Mouse (Mus musculus) bone marrow, adult 2 months (tissue): ENCODE results near the gene Srgn. TPM values are rescaled to one million over a fixed set of nuclear protein-coding genes. Genes with fewer than 3 reads are reported as not detected.

ENCODE experiments used
- H3K27ac ChIP-seq: fragments of 200-500 bp; 2 replicates; pipeline ENCODE4 v1.5.1; 2012; ENCODE audit warnings: low read depth, mild to moderate bottlenecking, control low read depth, inconsistent platforms, low read length; ENCODE audit not compliant: control insufficient read depth, poor library complexity, insufficient read depth
- H3K4me1 ChIP-seq: fragments of 200-500 bp; 2 replicates; pipeline ENCODE4 v1.6.1; 2011; ENCODE audit warnings: low read length; ENCODE audit not compliant: control insufficient read depth, insufficient read depth
- H3K4me3 ChIP-seq: fragments of 200-500 bp; replicated peaks from 2 replicates; pipeline ENCODE3; 2011; ENCODE audit warnings: mild to moderate bottlenecking, low read depth, low read length, control low read depth; ENCODE audit not compliant: control insufficient read depth
- CTCF ChIP-seq: fragments of 200-500 bp; IDR thresholded peaks from 2 replicates; pipeline ENCODE4 v1.5.1; 2011; ENCODE audit warnings: low read length, control low read depth; ENCODE audit not compliant: control insufficient read depth, insufficient read depth
- POLR2A ChIP-seq: fragments of 200-500 bp; IDR thresholded peaks from 2 replicates; pipeline ENCODE4 v1.6.1; 2011; ENCODE audit warnings: low read depth, mild to moderate bottlenecking, control low read depth, low read length, borderline replicate concordance; ENCODE audit not compliant: control insufficient read depth
- WGBS: fragments of 180-500 bp; shearing (Covaris S2); methylation state at CpG from one replicate; pipeline ENCODE4 v1.1.7; 2018; 5-methylcytosine and 5-hydroxymethylcytosine counted together
- polyA plus RNA-seq: library from polyadenylated mRNA; stranded (reverse); fragments of >200 nt; gene quantifications from 2 replicates; pipeline ENCODE4 v1.2.4, GENCODE M21; 2011; ENCODE audit warnings: low replicate concordance; ENCODE audit not compliant: missing spikeins, insufficient read depth, insufficient read length

Gene Srgn
- polyA plus RNA-seq, 1 experiment = 72.9 TPM

DNA sequence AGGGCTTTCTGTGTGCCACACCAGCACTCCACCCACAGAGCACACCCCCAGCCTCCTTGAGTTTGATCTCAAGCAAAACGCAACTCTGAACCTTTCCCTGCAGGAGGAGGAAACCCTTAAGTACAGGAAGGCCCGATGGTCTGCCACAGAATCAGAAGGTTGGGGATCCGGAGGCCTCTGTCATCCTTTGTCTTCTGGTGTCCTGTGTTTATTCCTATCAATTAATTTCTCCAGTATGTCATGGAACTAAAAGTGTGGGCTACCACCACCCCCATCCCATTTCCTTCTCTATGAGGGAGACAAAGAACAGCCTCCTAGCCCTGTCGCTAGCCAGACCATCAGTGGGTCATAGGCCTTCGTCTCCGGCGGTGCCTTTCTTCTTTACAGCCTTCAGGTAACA is 7.3 kb upstream of the Srgn start:
- TF ChIP-seq CTCF (no peak), POLR2A (no peak)
- WGBS = 64% methylated on average over 7 of the region's 7 CpGs
- Histone ChIP-seq H3K4me3 (no peak overlapping the region), H3K4me1 (peaks cover 2% of the 10 kb centered on the region), H3K27ac (no peak overlapping the region)

DNA sequence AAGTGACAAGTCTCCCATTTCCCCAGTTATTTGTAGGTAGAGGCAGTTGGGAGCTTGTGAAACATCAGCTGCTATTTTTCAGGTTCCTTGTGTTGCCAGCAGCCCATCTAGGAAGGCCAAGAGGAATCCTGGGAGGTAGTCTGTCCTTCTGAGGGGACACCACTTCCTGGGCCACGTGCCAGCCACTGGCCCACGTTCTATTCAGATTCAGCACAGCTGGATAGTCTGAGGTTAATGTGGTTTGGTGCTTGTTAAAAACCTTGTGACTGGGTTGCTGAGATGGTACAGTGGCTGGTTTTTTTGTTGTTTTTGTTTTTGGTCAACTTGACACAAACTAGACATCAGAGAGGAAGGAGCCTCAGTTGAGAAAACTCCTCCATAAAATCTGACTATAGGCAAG is 5.6 kb upstream of the Srgn start:
- TF ChIP-seq POLR2A (no peak), CTCF (no peak)
- H3K4me3 ChIP-seq = no peak overlapping the region
- 3% methylated on average over 2 of the region's 2 CpGs for WGBS
- no peak overlapping the region for H3K27ac ChIP-seq
- peaks cover 2% of the 10 kb centered on the region for H3K4me1 ChIP-seq

DNA sequence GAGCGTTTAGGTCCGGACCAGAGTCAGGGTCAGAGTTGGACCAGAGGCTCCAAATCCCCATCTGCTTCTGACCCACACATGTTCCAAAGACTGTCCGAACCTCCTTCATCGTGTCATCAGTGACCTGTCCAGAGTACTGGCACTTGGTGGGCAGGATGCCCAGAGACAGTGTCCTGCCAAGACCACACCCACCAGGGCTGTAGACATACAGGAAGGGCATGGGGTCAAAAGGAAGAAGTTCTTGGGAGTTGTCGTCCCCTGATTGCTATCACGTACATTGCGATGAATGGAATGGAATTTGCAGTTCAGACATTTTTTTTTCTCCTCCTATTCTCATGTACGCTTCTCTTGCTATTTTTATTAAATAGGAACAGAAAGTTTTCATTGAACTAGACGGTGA is 2.9 kb upstream of the Srgn start:
- 46% methylated on average over 9 of the region's 9 CpGs for WGBS
- H3K4me1 ChIP-seq = peaks cover 2% of the 10 kb centered on the region
- TF ChIP-seq POLR2A (no peak), CTCF (no peak)
- no peak overlapping the region for H3K4me3 ChIP-seq
- no peak overlapping the region for H3K27ac ChIP-seq

DNA sequence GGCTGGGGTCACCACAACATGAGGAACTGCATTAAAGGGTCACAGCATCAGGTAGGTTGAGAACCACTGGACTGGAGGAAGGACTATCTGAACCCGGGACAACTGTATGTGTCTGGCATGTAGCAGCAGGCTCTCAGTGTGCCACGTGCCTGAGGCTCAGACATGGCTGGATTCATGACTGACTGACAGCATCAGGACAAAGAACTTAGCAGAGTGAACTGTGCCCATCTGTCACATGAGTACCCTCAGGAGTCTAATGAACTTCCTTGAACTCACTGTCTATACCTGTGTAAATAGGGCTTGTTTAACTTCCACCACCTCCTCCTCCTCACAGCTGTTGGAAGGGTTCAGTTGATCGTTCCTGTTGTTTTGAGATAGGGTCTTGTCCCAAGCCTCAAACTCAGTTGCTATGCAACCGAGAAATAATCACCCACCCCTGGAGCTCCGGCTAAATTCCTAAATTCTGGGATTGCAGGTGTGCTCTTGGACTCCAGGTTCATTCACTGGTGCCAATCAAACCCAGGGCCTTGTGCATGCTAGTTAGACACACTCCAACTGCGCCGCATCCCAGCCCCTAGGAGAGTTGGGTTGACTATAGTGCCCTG is 4.8 kb downstream of the Srgn start:
- no peak overlapping the region for H3K27ac ChIP-seq
- TF ChIP-seq POLR2A = no peak
- H3K4me1 ChIP-seq = peaks cover 6% of the 10 kb centered on the region
- 73% methylated on average over 7 of the region's 7 CpGs for WGBS
- H3K4me3 ChIP-seq = no peak overlapping the region

DNA sequence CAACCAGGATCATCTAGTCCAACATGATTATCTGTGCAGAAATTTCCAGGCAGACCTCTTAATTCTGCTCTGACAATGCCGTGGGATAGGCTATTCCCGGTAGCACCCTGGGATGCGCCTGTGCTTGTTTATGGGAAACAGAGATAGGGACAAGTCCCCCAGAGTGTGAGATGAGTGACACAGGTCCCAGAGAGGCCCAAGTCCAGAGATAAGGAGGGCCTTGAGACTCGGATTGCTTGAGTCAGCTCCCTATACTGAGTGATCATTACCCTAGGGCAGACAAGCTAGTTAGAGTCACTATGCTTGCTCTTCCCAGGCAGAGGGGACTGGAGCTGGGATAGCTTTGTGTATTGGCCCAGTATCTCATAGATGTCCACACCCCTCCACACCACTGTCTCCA is 5.5 kb downstream of the Srgn start:
- WGBS = 57% methylated on average over 4 of the region's 4 CpGs
- Histone ChIP-seq H3K4me1 (peaks cover 8% of the 10 kb centered on the region), H3K4me3 (no peak overlapping the region), H3K27ac (no peak overlapping the region)
- TF ChIP-seq POLR2A (no peak), CTCF (no peak)

DNA sequence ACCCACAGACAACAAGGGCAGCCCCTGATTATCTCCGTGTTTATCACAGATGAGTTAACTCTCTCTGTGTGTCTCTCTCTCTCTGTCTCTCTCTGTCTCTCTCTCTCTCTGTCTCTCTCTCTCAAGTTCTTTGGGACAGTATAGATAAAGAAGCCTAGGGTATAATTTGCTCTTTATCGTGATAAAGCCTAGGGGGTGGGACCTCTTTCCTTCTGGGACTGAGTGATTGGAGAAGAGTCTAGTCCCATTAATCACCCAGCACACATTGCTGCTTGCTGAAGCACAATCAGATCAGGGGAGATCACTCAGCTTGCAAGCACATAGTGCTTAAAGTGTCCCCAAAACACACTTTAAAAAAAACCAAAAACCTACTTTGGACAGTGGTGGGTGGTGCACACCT is 6.3 kb downstream of the Srgn start:
- 46% methylated on average over 2 of the region's 2 CpGs for WGBS
- TF ChIP-seq POLR2A (no peak), CTCF (no peak)
- Histone ChIP-seq H3K27ac (no peak overlapping the region), H3K4me1 (peaks cover 8% of the 10 kb centered on the region), H3K4me3 (no peak overlapping the region)

DNA sequence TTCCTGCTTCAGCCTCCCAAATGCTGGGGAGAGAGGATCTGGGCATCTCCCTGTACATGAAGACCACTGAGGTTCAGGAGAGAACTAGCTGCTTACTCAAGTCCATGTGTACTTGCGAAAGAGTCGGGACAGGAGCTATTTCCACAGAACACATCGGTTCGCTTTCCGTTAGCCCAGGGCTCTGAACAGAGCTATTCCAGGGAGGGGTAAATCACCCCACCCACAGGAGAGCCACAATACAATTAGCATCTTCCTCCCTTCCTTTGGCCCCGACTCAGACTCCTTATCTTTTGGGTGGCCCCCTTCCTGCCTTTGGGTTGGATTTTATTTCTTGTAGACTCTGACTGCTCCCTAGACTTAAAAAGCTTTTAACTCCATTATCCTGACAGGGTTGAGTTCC is 9.7 kb downstream of the Srgn start:
- Histone ChIP-seq H3K27ac (no peak overlapping the region), H3K4me1 (peaks cover 10% of the 10 kb centered on the region), H3K4me3 (no peak overlapping the region)
- no peak for TF ChIP-seq POLR2A
- TF ChIP-seq CTCF = no peak
- WGBS = 22% methylated on average over 6 of the region's 6 CpGs

DNA sequence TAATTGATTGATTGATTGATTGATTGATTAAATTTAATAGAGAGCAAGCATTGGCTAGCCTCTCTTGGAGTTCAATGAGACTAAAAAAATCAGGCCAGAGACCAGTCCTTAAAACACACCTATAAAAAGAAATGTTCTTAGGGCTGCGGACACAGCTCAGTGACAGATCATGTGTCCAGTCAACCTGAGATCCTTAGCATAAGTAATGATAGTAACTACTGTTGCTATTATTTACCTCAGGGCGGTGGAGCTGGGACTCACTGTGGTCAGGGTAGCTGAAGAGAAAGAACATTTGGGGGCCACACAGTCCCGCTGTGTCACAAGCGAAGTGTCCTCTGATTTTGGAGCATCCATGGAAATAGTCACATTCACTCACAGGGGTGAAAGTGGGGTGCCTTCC is 14.4 kb downstream of the Srgn start:
- Histone ChIP-seq H3K27ac (no peak overlapping the region), H3K4me3 (no peak overlapping the region)
- WGBS = 78% methylated on average over 4 of the region's 4 CpGs

DNA sequence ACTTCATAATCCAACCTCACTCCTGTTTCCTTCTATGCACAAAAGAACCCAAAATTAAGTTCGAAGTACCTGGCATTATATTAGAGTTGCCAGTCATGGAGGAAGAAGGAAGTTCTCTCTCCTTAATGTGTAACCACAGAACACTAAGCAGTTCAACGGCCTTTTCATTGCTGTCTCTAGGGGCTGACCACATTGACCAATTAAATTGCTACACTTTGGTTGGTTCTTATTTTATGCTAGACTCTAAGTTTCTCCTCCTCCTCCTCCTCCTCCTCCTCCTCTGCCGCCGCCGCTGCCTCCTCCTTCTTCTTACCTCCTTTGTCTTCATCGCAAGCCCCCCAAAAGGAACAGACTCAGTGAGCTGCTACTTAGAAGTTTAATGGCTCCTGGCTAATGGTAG is 15.7 kb downstream of the Srgn start:
- H3K27ac ChIP-seq = peak overlapping the region; percentile 46; the same call in 1 of the 2 replicates
- TF ChIP-seq POLR2A (no peak), CTCF (no peak)
- 2% methylated on average over 6 of the region's 6 CpGs for WGBS
- H3K4me3 ChIP-seq = no peak overlapping the region
- H3K4me1 ChIP-seq = peaks cover 4% of the 10 kb centered on the region; the same call in 1 of the 2 replicates

More for the DNA sequence above, 14.4 kb downstream of the Srgn start:
- H3K4me1 ChIP-seq = peaks cover 6% of the 10 kb centered on the region; the same call in 1 of the 2 replicates
- no peak for TF ChIP-seq CTCF
- no peak for TF ChIP-seq POLR2A
